Mouse (Mus musculus) cortical plate, adult 2 months (tissue): ENCODE measurements at regions not wholly inside any gene's neighbourhood (a gene's known extent, or its start where the extent isn't known, plus 50 kb on each side); places are given as distances from the start of the nearest gene placed in this dataset.
A peak's percentile ranks its signal among the peaks of the same experiment; 100 is the strongest.

Experiments
- H3K27ac ChIP-seq: fragments of 200-500 bp; 2 replicates; pipeline ENCODE4 v1.5.1; 2012; ENCODE audit warnings: low read length, control low read depth, inconsistent platforms; ENCODE audit not compliant: insufficient read depth
- H3K4me1 ChIP-seq: fragments of 200-500 bp; 2 replicates; pipeline ENCODE4 v1.6.1; 2011; ENCODE audit warnings: low read length; ENCODE audit not compliant: control insufficient read depth, insufficient read depth
- H3K4me3 ChIP-seq: fragments of 200-500 bp; 2 replicates; pipeline ENCODE4 v1.5.1; 2011; ENCODE audit warnings: mild to moderate bottlenecking, low read length, control low read depth; ENCODE audit not compliant: insufficient read depth
- CTCF ChIP-seq: fragments of 200-500 bp; IDR thresholded peaks from 2 replicates; pipeline ENCODE4 v1.5.1; 2011; ENCODE audit warnings: mild to moderate bottlenecking, control low read depth, low read length; ENCODE audit not compliant: insufficient read depth; ENCODE audit errors: extremely low read depth
- POLR2A ChIP-seq: fragments of 200-500 bp; IDR thresholded peaks from 2 replicates; pipeline ENCODE4 v1.6.1; 2011; ENCODE audit warnings: mild to moderate bottlenecking, low read length, control low read depth; ENCODE audit not compliant: insufficient read depth; ENCODE audit errors: extremely low read depth

DNA sequence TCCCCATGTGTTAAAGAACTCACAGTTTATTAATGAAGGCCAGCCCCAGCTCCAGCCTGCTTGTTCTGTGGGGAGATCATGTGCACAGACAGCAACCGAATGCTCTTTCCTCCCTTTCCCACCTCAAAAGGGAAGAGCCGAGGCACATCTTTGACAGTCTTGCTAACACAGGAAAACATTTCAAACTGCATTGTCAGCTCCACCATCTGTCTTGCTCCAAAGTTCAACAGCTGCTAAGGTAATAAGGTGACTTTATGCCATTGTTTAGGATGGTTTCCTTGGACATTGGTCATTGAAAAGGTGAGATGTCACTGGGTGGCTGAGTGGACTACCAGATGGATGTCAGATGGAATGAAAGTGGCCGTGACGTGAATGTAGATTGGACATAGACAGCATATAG, 58.0 kb upstream of the Cep85l start:
- H3K27ac ChIP-seq, result no peak overlapping the region
- no peak for TF ChIP-seq CTCF
- TF ChIP-seq POLR2A, result no peak
- H3K4me1 ChIP-seq, result no peaks in the 10 kb centered on the region; the same call in 1 of the 2 replicates
- H3K4me3 ChIP-seq, result no peak overlapping the region

- H3K27ac ChIP-seq, result no peak overlapping the region
- TF ChIP-seq CTCF (no peak), POLR2A (no peak)
- H3K4me1 ChIP-seq, result no peaks in the 10 kb centered on the region; the same call in 1 of the 2 replicates
Observed at GRCm38 (mm10) chr10:53436023-53436475, 56.3 kb upstream of the Cep85l start.

GRCm38 (mm10) chr10:53435181-53435874, 55.6 kb upstream of the Cep85l start:
- TF ChIP-seq POLR2A (no peak), CTCF (no peak)
- H3K4me1 ChIP-seq, result no peaks in the 10 kb centered on the region; the same call in 1 of the 2 replicates
- H3K27ac ChIP-seq, result peak overlapping the region; percentile 28
- H3K4me3 ChIP-seq, result no peak overlapping the region

More at GRCm38 (mm10) chr10:53436023-53436475, 56.3 kb upstream of the Cep85l start:
- H3K4me3 ChIP-seq, result no peak overlapping the region

DNA sequence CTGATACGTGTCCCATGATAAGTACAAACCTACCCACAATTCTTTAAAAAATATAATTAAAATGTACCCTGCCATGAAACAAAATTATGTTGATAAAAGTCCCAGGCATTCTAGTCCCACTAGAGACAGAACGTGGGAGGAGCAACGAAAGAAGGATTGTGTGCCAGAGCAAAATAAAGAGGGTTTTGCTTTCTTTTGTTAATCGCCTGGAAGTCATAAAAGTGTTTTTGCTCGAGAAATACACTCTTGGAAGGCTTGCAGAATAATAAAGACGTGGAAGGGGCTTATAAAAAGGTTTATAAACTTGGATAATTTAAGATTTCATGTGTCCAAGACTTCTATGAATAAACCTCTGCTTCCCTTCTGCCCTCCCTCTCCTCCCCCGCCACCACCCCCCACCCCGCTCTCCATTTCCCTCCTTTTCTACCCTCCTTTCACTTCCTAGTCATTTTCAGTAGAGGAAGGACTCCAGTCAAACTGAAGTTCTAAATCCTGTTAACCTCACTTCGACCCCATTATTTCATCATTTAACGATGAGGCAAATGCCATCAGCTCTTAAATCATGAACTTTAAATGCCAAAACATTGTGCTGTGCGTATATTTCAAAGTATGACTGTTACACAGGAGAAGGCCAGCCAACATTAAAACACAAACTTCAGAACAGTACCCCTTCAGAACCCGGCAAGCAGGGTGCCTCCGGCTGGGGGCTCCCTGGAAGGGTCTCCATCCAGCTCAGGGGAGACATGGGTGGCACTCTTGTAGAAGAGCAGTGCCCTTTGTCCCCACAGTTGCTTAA, 54.8 kb upstream of the Cep85l start:
- no peak overlapping the region for H3K4me3 ChIP-seq
- no peaks in the 10 kb centered on the region; the same call in 1 of the 2 replicates for H3K4me1 ChIP-seq
- TF ChIP-seq CTCF (no peak), POLR2A (no peak)
- peak overlapping the region; percentile 28 for H3K27ac ChIP-seq

- Histone ChIP-seq H3K27ac (no peak overlapping the region), H3K4me1 (no peaks in the 10 kb centered on the region; the same call in 1 of the 2 replicates), H3K4me3 (no peak overlapping the region)
- TF ChIP-seq CTCF (no peak), POLR2A (no peak)
Observed at GRCm38 (mm10) chr10:53432794-53433193, 53.0 kb upstream of the Cep85l start.

DNA sequence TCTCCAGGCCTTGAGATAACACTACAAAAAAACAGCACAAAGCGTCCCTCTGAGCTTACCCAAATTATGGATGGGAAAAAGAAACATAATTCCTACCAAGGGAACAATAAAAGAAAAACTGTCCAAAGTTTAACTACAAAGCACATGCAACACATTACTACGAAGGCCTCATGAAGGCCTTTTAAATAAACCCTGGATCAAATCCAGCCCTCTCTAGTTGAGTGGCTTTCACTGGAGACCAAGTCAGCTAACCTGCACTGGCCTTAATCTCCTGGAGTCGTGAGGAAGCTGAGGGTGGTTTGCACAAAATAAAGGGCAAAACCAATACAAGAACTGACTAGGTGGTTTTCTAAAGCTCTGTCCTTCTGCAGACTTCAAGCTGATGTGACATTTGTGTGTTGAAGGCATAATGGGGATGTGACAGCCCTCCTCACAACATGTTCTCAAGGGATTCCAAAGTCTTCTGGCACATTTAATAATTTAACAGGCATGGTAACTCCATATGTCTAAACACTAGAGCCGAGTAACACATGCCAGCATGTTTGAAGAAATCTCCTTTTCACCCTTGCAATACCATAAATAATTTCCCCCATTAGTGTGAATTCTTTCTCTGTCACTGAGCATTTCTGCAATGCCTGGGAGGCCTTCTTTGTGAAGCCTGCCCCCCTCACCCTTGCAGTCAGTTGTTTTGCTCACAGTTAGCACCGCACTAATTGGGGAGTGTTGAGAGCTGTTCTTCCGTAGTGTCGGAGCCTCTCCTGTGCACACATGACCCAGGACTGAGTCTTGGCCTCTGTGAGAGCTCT, 50.0 kb upstream of the Cep85l start:
- Histone ChIP-seq H3K4me1 (no peaks in the 10 kb centered on the region), H3K4me3 (no peak overlapping the region), H3K27ac (no peak overlapping the region)
- TF ChIP-seq CTCF (no peak), POLR2A (no peak)
